Mouse (Mus musculus) bone marrow macrophage, adult 2 months (primary cell): ENCODE results near the gene Palld.

Source experiments
- CTCF ChIP-seq: IDR thresholded peaks from 2 replicates; pipeline ENCODE4 v1.5.1; 2012; ENCODE audit warnings: low read depth, mild to moderate bottlenecking, low read length, moderate library complexity
- POLR2A ChIP-seq: IDR thresholded peaks from 2 replicates; pipeline ENCODE4 v1.6.1; 2012; ENCODE audit warnings: mild to moderate bottlenecking, low read depth, low read length, borderline replicate concordance

- TF ChIP-seq CTCF (no peak), POLR2A (no peak)
Measured at GRCm38 (mm10) chr8:61712426-61712825, 190.1 kb downstream of the Palld start.
